ENCODE assay signal across 9 mouse cellular contexts in the genomic region with DNA sequence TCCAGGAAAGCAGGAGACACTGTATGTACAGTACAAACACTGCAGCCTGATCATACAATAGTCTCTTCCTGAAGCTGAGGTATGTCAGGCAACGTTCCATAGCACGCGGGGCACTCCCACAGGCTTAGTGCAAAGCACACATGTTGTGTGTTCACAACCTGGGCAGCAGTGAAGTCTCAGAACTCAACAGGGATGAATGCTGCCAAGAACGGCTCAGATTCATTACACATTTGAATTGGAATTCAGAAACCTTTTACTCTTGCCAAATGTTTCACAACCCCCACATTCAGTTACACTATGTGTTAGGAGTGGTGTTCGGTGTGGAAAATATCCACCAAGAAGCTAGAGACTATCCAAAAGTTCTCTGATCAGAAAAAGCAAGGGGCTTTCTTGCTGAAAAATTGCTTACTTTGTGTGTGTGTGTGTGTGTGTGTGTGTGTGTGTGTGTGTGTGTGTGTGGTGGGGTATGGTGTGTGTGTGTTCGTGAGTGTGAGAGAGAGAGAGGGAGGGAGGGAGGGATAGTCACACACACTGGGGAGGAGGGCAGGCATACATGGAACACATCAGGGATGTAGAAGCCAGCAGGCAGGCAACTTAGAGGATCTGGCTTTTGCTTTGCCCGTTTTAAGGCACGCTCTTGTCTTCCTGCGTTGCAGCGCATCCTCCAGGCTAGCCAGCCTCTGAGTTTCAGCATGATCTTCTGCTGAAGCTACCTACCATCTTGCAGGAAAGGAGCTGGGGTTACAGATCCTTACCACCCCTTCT. TPM values are rescaled to one million over a fixed set of nuclear protein-coding genes. Genes with fewer than 3 reads are reported as not detected.
DNase-seq lines count a peak whose midpoint lies in the region; ATAC-seq lines count a peak whose summit lies in the region.
"Had no signal": no experiment of that assay in that cellular context is flagged by ENCODE, and none has a peak within 500 bp of the region (broad histone marks: within the 10 kb centered on the region; RNA-seq: fewer than 3 reads in every experiment).

No protein-coding gene starts in this region.

- H3K4me2 ChIP-seq in embryonic facial prominence, embryonic 14.5 days (ENCODE audit: low read depth, low read length) = no peak overlapping the region
- H3K4me2 ChIP-seq in midbrain, embryonic 15.5 days = no peak overlapping the region
- H3K4me2 ChIP-seq: neural tube, embryonic 12.5 days had no signal

- H3K27ac ChIP-seq in embryonic facial prominence, embryonic 14.5 days (replicated peaks; ENCODE audit: low read depth, low read length) = peak overlapping the region; percentile 84
- no peak overlapping the region for H3K27ac ChIP-seq in midbrain, embryonic 15.5 days
- H3K27ac ChIP-seq: neural tube, embryonic 12.5 days had no signal

- no peaks in the 10 kb centered on the region for H3K9me3 ChIP-seq in embryonic facial prominence, embryonic 14.5 days (ENCODE audit: control insufficient read depth, low read length)
- H3K9me3 ChIP-seq in midbrain, embryonic 15.5 days = no peaks in the 10 kb centered on the region
- H3K9me3 ChIP-seq: neural tube, embryonic 12.5 days had no signal

- peak; percentile 55 for DNase-seq in layer of hippocampus, adult 11-12 months (ENCODE audit: low spot score)
- no peak for DNase-seq in layer of hippocampus, postnatal 25 days (ENCODE audit: extremely low spot score in 1 of 2, low spot score in 1 of 2)
- DNase-seq in embryonic facial prominence, embryonic 14.5 days (ENCODE audit: low spot score) = peak; percentile 96
- DNase-seq in heart, postnatal 14 days = peak; percentile 37 to 62
- DNase-seq in lung, postnatal 25 days (ENCODE audit: low spot score) = peak; percentile 74
- DNase-seq in natural killer cell, adult 2 months (ENCODE audit: low spot score in 2 of 2) = no peak
- DNase-seq in ovary, postnatal 14 days (ENCODE audit: low spot score) = no peak

- no peaks in the 10 kb centered on the region for H3K27me3 ChIP-seq in embryonic facial prominence, embryonic 14.5 days (replicated peaks; ENCODE audit: control insufficient read depth, insufficient read depth, low read length)
- no peaks in the 10 kb centered on the region for H3K27me3 ChIP-seq in midbrain, embryonic 15.5 days (replicated peaks)
- H3K27me3 ChIP-seq: neural tube, embryonic 12.5 days had no signal

- no peak overlapping the region for H3K4me3 ChIP-seq in embryonic facial prominence, embryonic 14.5 days (ENCODE audit: low read depth, low read length)
- H3K4me3 ChIP-seq in midbrain, embryonic 15.5 days = no peak overlapping the region
- H3K4me3 ChIP-seq: neural tube, embryonic 12.5 days had no signal

- no peaks in the 10 kb centered on the region for H3K36me3 ChIP-seq in embryonic facial prominence, embryonic 14.5 days (ENCODE audit: control insufficient read depth, insufficient read depth, low read length)
- no peaks in the 10 kb centered on the region for H3K36me3 ChIP-seq in midbrain, embryonic 15.5 days (replicated peaks)
- H3K36me3 ChIP-seq: neural tube, embryonic 12.5 days had no signal

- peaks cover 15% of the 10 kb centered on the region for H3K4me1 ChIP-seq in embryonic facial prominence, embryonic 14.5 days (ENCODE audit: control insufficient read depth, insufficient read depth, low read length)
- H3K4me1 ChIP-seq in midbrain, embryonic 15.5 days = no peaks in the 10 kb centered on the region
- H3K4me1 ChIP-seq: neural tube, embryonic 12.5 days had no signal

- 56% methylated on average over 9 of the region's 10 CpGs for WGBS in embryonic facial prominence, embryonic 14.5 days
- 84% methylated on average over 9 of the region's 10 CpGs for WGBS in midbrain, embryonic 15.5 days

- ATAC-seq in embryonic facial prominence, embryonic 14.5 days (ENCODE audit: low read depth) = peak; percentile 87
- ATAC-seq in midbrain, embryonic 15.5 days (replicated peaks) = no peak

- intact Hi-C loops in heart, postnatal 14 days (cut with DNase I) = no loop called here

- peak overlapping the region; percentile 30; the same call in 1 of the 2 replicates for H3K9ac ChIP-seq in embryonic facial prominence, embryonic 14.5 days (ENCODE audit: low read depth, low read length)
- no peak overlapping the region for H3K9ac ChIP-seq in midbrain, embryonic 15.5 days
- H3K9ac ChIP-seq: neural tube, embryonic 12.5 days had no signal

RNA-seq across cellular contexts. Expression of gene Slc44a1, which starts 24.2 kb away (rescaled TPM):
- total RNA-seq in layer of hippocampus, postnatal 25 days (2021) = 100 to 1,000 TPM; 109 to 114 TPM
- 56.0 and 61.8 TPM in 2 replicates for polyA plus RNA-seq in embryonic facial prominence, embryonic 14.5 days (2014; fragmentation: Nextera tagmentation; extraction: Ambion mirVana)
- total RNA-seq in heart, postnatal 14 days (2021) = 10 to 100 TPM; 43.0 to 47.2 TPM
- 9.6 and 10.6 TPM in 2 replicates for polyA plus RNA-seq in midbrain, embryonic 15.5 days (2015; fragmentation: Nextera tagmentation; extraction: Ambion mirVana)

Comparison
In these comparisons a context has a peak if more than half of its experiments do, and no peak if none do; other contexts are left out.
1. DNase-seq: peak in layer of hippocampus, adult 11-12 months (single experiment), embryonic facial prominence, embryonic 14.5 days (single experiment), heart, postnatal 14 days (2 of 2) and lung, postnatal 25 days (single experiment); none in layer of hippocampus, postnatal 25 days (0 of 2), natural killer cell, adult 2 months (0 of 2) and ovary, postnatal 14 days (single experiment).